Mouse (Mus musculus): ENCODE data around the gene Prkg1. TPM values are rescaled to one million over a fixed set of nuclear protein-coding genes. Genes with fewer than 3 reads are reported as not detected.

Gene Prkg1
- polyA plus RNA-seq, 1 experiment, result 1.4 TPM

GRCm38 (mm10) chr19:31780222-31780621, 15.4 kb upstream of the Prkg1 start:
- no peaks in the 10 kb centered on the region for H3K4me1 ChIP-seq (ENCODE audit: control insufficient read depth, insufficient read depth, low read length)

GRCm38 (mm10) chr19:31779021-31779420, 14.2 kb upstream of the Prkg1 start:
- no peaks in the 10 kb centered on the region for H3K4me1 ChIP-seq (ENCODE audit: control insufficient read depth, insufficient read depth, low read length)
- WGBS, result 63% methylated on average over 4 of the region's 4 CpGs
- TF ChIP-seq POLR2A (IDR thresholded peaks at IDR 0.05; ENCODE audit: borderline replicate concordance, control insufficient read depth, low read depth, low read length), result no peak
- H3K27ac ChIP-seq (ENCODE audit: control insufficient read depth, insufficient read depth, low read depth, low read length, poor library complexity), result no peak overlapping the region
- H3K4me3 ChIP-seq (replicated peaks; ENCODE audit: control insufficient read depth, low read depth, low read length), result no peak overlapping the region

More at GRCm38 (mm10) chr19:31780222-31780621, 15.4 kb upstream of the Prkg1 start:
- no peak overlapping the region for H3K4me3 ChIP-seq (replicated peaks; ENCODE audit: control insufficient read depth, low read depth, low read length)
- TF ChIP-seq CTCF (IDR thresholded peaks at IDR 0.05; ENCODE audit: control insufficient read depth, insufficient read depth, low read length) (no peak), POLR2A (IDR thresholded peaks at IDR 0.05; ENCODE audit: borderline replicate concordance, control insufficient read depth, low read depth, low read length) (no peak)
- H3K27ac ChIP-seq (ENCODE audit: control insufficient read depth, insufficient read depth, low read depth, low read length, poor library complexity), result no peak overlapping the region
- WGBS, result 53% methylated on average over 1 of the region's 1 CpGs

GRCm38 (mm10) chr19:31767004-31767403, 2.2 kb upstream of the Prkg1 start:
- no peak for TF ChIP-seq POLR2A (IDR thresholded peaks at IDR 0.05; ENCODE audit: borderline replicate concordance, control insufficient read depth, low read depth, low read length)
- TF ChIP-seq CTCF (IDR thresholded peaks at IDR 0.05; ENCODE audit: control insufficient read depth, insufficient read depth, low read length), result no peak
- Histone ChIP-seq H3K27ac (ENCODE audit: control insufficient read depth, insufficient read depth, low read depth, low read length, poor library complexity) (no peak overlapping the region), H3K4me1 (ENCODE audit: control insufficient read depth, insufficient read depth, low read length) (no peaks in the 10 kb centered on the region), H3K4me3 (replicated peaks; ENCODE audit: control insufficient read depth, low read depth, low read length) (no peak overlapping the region)
- WGBS, result 1% methylated on average over 3 of the region's 3 CpGs

GRCm38 (mm10) chr19:31765451-31765850, 618 bp upstream of the Prkg1 start:
- WGBS, result 59% methylated on average over 4 of the region's 4 CpGs
- Histone ChIP-seq H3K4me1 (ENCODE audit: control insufficient read depth, insufficient read depth, low read length) (no peaks in the 10 kb centered on the region), H3K27ac (ENCODE audit: control insufficient read depth, insufficient read depth, low read depth, low read length, poor library complexity) (no peak overlapping the region), H3K4me3 (replicated peaks; ENCODE audit: control insufficient read depth, low read depth, low read length) (no peak overlapping the region)
- no peak for TF ChIP-seq CTCF (IDR thresholded peaks at IDR 0.05; ENCODE audit: control insufficient read depth, insufficient read depth, low read length)
- no peak for TF ChIP-seq POLR2A (IDR thresholded peaks at IDR 0.05; ENCODE audit: borderline replicate concordance, control insufficient read depth, low read depth, low read length)

- Histone ChIP-seq H3K27ac (ENCODE audit: control insufficient read depth, insufficient read depth, low read depth, low read length, poor library complexity) (peak overlapping the region; percentile 24; the same call in 1 of the 2 replicates), H3K4me3 (replicated peaks; ENCODE audit: control insufficient read depth, low read depth, low read length) (peak overlapping the region; percentile 21), H3K4me1 (ENCODE audit: control insufficient read depth, insufficient read depth, low read length) (no peaks in the 10 kb centered on the region)
- 2% methylated on average over 55 of the region's 56 CpGs for WGBS
- no peak for TF ChIP-seq POLR2A (IDR thresholded peaks at IDR 0.05; ENCODE audit: borderline replicate concordance, control insufficient read depth, low read depth, low read length)
- no peak for TF ChIP-seq CTCF (IDR thresholded peaks at IDR 0.05; ENCODE audit: control insufficient read depth, insufficient read depth, low read length)
Observed at GRCm38 (mm10) chr19:31763951-31764800, 657 bp downstream of the Prkg1 start.

GRCm38 (mm10) chr19:31763246-31763821, 1.5 kb downstream of the Prkg1 start:
- H3K4me1 ChIP-seq (ENCODE audit: control insufficient read depth, insufficient read depth, low read length), result no peaks in the 10 kb centered on the region
- 30% methylated on average over 20 of the region's 20 CpGs for WGBS
- no peak overlapping the region for H3K27ac ChIP-seq (ENCODE audit: control insufficient read depth, insufficient read depth, low read depth, low read length, poor library complexity)
- no peak for TF ChIP-seq POLR2A (IDR thresholded peaks at IDR 0.05; ENCODE audit: borderline replicate concordance, control insufficient read depth, low read depth, low read length)
- TF ChIP-seq CTCF (IDR thresholded peaks at IDR 0.05; ENCODE audit: control insufficient read depth, insufficient read depth, low read length), result no peak
- no peak overlapping the region for H3K4me3 ChIP-seq (replicated peaks; ENCODE audit: control insufficient read depth, low read depth, low read length)

- Histone ChIP-seq H3K4me3 (replicated peaks; ENCODE audit: control insufficient read depth, low read depth, low read length) (no peak overlapping the region), H3K4me1 (ENCODE audit: control insufficient read depth, insufficient read depth, low read length) (no peaks in the 10 kb centered on the region), H3K27ac (ENCODE audit: control insufficient read depth, insufficient read depth, low read depth, low read length, poor library complexity) (no peak overlapping the region; the same call in 1 of the 2 replicates)
- WGBS, result 5% methylated on average over 24 of the region's 24 CpGs
- TF ChIP-seq POLR2A (IDR thresholded peaks at IDR 0.05; ENCODE audit: borderline replicate concordance, control insufficient read depth, low read depth, low read length) (no peak), CTCF (IDR thresholded peaks at IDR 0.05; ENCODE audit: control insufficient read depth, insufficient read depth, low read length) (no peak)
Observed at GRCm38 (mm10) chr19:31762411-31763245, 2.2 kb downstream of the Prkg1 start.

- TF ChIP-seq POLR2A (IDR thresholded peaks at IDR 0.05; ENCODE audit: borderline replicate concordance, control insufficient read depth, low read depth, low read length), result no peak
- no peak for TF ChIP-seq CTCF (IDR thresholded peaks at IDR 0.05; ENCODE audit: control insufficient read depth, insufficient read depth, low read length)
- H3K4me3 ChIP-seq (replicated peaks; ENCODE audit: control insufficient read depth, low read depth, low read length), result no peak overlapping the region
- 80% methylated on average over 3 of the region's 3 CpGs for WGBS
- no peaks in the 10 kb centered on the region for H3K4me1 ChIP-seq (ENCODE audit: control insufficient read depth, insufficient read depth, low read length)
- no peak overlapping the region for H3K27ac ChIP-seq (ENCODE audit: control insufficient read depth, insufficient read depth, low read depth, low read length, poor library complexity)
Observed at GRCm38 (mm10) chr19:31759855-31760254, 5.0 kb downstream of the Prkg1 start.

Measured in bone marrow, adult 2 months (tissue).